Mouse (Mus musculus) midbrain, postnatal 0 days (tissue): ENCODE data around the gene Tlr9. TPM values are rescaled to one million over a fixed set of nuclear protein-coding genes. Genes with fewer than 3 reads are reported as not detected.
A peak's percentile ranks its signal among the peaks of the same experiment; 100 is the strongest.

ENCODE experiments used
- ATAC-seq: fragments of 200-750 bp; cut with Nextera tagmentation; 2 replicates; pipeline ENCODE4 v1.8.0; 2017; ENCODE audit warnings: moderate number of reproducible peaks, mild to moderate bottlenecking, moderate TSS enrichment, moderate library complexity; ENCODE audit not compliant: low FRiP score
- DNase-seq: peaks from one replicate; pipeline ENCODE4 v3.0.0-alpha.2; 2015; ENCODE audit warnings: low spot score
- H3K27ac ChIP-seq: fragments of 300-500 bp; sonication (generic); 2 replicates; pipeline ENCODE4 v1.5.1; 2014; ENCODE audit warnings: low read depth, mild to moderate bottlenecking, low read length, mixed read lengths
- H3K27me3 ChIP-seq: fragments of 300-500 bp; sonication (generic); 2 replicates; pipeline ENCODE4 v1.6.1; 2014; ENCODE audit warnings: low read length, control low read depth, mixed read lengths; ENCODE audit not compliant: insufficient read depth
- H3K36me3 ChIP-seq: fragments of 300-500 bp; sonication (generic); 2 replicates; pipeline ENCODE4 v1.6.1; 2014; ENCODE audit warnings: low read length, control low read depth, mixed read lengths; ENCODE audit not compliant: insufficient read depth
- H3K4me1 ChIP-seq: fragments of 300-500 bp; sonication (generic); 2 replicates; pipeline ENCODE4 v1.6.1; 2014; ENCODE audit warnings: mild to moderate bottlenecking, control low read depth, antibody characterized with exemption, low read length, mixed read lengths; ENCODE audit not compliant: insufficient read depth
- H3K4me2 ChIP-seq: fragments of 300-500 bp; sonication (generic); 2 replicates; pipeline ENCODE4 v1.6.1; 2014; ENCODE audit warnings: low read depth, mild to moderate bottlenecking, low read length, mixed read lengths; ENCODE audit not compliant: poor library complexity, severe bottlenecking
- H3K4me3 ChIP-seq: fragments of 300-500 bp; sonication (generic); 2 replicates; pipeline ENCODE4 v1.5.1; 2014; ENCODE audit warnings: low read depth, mild to moderate bottlenecking, low read length, moderate library complexity
- H3K9ac ChIP-seq: fragments of 300-500 bp; sonication (generic); replicated peaks from 2 replicates; pipeline ENCODE4 v1.6.1; 2014; ENCODE audit warnings: mild to moderate bottlenecking, low read length, moderate library complexity, mixed read lengths; ENCODE audit not compliant: poor library complexity, severe bottlenecking
- H3K9me3 ChIP-seq: fragments of 300-500 bp; sonication (generic); 2 replicates; pipeline ENCODE4 v1.6.1; 2016; ENCODE audit warnings: low read length, control low read depth
- CTCF ChIP-seq: IDR thresholded peaks from 2 replicates; pipeline ENCODE4 v1.5.1; 2016; ENCODE audit warnings: antibody characterized with exemption, mild to moderate bottlenecking
- WGBS: fragments of 180-500 bp; shearing (Covaris S2); extraction: QIAGEN DNeasy Blood & Tissue Kit; methylation state at CpG from one replicate; pipeline ENCODE4 v1.1.7; 2014; 5-methylcytosine and 5-hydroxymethylcytosine counted together
- polyA plus RNA-seq: library from polyadenylated mRNA; unstranded; fragments of >200 nt; fragmentation: Nextera tagmentation; extraction: Ambion mirVana; gene quantifications from 2 replicates; pipeline ENCODE4 v1.2.1, GENCODE M21; 2015
- total RNA-seq: library from RNA; depleted of rRNA; stranded (reverse); fragments of >200 nt; gene quantifications from 2 replicates; pipeline ENCODE4 v1.2.3, GENCODE M21; 2014

Tlr9 gene
- total and polyA plus RNA-seq, 2 experiments from 2014 or later, result 0.16 to 0.49 TPM

DNA sequence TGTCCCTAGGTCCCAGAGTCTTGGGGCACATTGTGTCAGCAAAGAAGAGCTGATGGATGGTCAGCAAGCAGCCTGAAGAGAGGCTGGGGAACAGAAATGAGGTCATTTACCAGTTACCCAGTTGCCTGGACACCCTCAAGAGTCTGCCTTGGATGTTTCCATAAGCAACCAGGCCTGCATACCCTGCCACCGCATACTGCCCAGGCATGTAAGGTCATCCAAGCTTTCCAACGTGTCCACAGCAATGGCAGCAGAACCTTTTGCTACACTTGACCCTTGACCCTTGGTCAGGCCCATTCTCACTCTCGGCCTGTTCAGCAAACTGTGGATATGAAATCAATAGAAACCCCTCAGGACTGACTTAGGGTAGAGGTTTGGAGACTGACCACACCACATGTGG, 39.1 kb downstream of the Tlr9 start:
- Histone ChIP-seq H3K4me1 (no peaks in the 10 kb centered on the region), H3K9ac (no peak overlapping the region), H3K27me3 (no peaks in the 10 kb centered on the region), H3K36me3 (no peaks in the 10 kb centered on the region), H3K27ac (no peak overlapping the region), H3K9me3 (no peaks in the 10 kb centered on the region), H3K4me2 (no peak overlapping the region), H3K4me3 (no peak overlapping the region)
- DNase-seq (no peak), ATAC-seq (no peak)
- 83% methylated on average over 3 of the region's 3 CpGs for WGBS
- no peak for TF ChIP-seq CTCF

GRCm38 (mm10) chr9:106262075-106262474, 39.7 kb downstream of the Tlr9 start:
- no peak for TF ChIP-seq CTCF
- Histone ChIP-seq H3K36me3 (no peaks in the 10 kb centered on the region), H3K27ac (no peak overlapping the region), H3K9ac (no peak overlapping the region), H3K27me3 (no peaks in the 10 kb centered on the region), H3K4me3 (no peak overlapping the region), H3K9me3 (no peaks in the 10 kb centered on the region), H3K4me2 (no peak overlapping the region), H3K4me1 (no peaks in the 10 kb centered on the region)
- WGBS, result 83% methylated on average over 3 of the region's 3 CpGs
- DNase-seq (no peak), ATAC-seq (no peak)

DNA sequence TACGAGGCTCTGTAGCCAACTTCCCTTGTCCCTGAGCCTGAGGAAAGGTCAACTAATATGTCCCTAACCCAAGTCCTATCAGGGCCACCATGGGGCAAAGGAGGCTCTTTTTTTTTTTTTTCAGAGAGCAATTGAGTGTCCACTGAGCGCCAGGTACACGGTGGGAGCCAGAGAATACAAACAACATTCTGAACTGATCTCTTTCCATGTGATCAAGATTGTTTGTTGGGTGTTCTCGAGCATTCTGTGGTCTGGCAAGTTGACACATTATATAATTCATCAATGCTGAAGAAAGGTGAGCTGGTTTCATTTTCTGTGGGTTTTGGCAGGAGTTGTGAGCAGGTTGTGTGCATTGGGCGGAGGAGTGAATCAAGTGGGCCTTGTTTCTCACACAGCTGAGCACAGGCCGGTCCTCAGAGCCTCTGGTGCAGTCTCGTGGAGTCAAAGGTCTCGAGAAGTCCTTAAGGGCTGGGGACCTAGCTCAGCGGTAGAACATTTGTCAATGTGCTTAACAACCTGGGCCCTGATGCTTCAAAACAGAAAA, 41.1 kb downstream of the Tlr9 start:
- no peak overlapping the region for H3K9ac ChIP-seq
- 82% methylated on average over 9 of the region's 9 CpGs for WGBS
- no peak overlapping the region for H3K4me2 ChIP-seq
- no peaks in the 10 kb centered on the region for H3K9me3 ChIP-seq
- H3K4me1 ChIP-seq, result no peaks in the 10 kb centered on the region
- no peaks in the 10 kb centered on the region for H3K27me3 ChIP-seq
- no peak overlapping the region for H3K27ac ChIP-seq
- no peak for DNase-seq
- TF ChIP-seq CTCF, result no peak
- no peak overlapping the region for H3K4me3 ChIP-seq
- H3K36me3 ChIP-seq, result no peaks in the 10 kb centered on the region
- ATAC-seq, result no peak

DNA sequence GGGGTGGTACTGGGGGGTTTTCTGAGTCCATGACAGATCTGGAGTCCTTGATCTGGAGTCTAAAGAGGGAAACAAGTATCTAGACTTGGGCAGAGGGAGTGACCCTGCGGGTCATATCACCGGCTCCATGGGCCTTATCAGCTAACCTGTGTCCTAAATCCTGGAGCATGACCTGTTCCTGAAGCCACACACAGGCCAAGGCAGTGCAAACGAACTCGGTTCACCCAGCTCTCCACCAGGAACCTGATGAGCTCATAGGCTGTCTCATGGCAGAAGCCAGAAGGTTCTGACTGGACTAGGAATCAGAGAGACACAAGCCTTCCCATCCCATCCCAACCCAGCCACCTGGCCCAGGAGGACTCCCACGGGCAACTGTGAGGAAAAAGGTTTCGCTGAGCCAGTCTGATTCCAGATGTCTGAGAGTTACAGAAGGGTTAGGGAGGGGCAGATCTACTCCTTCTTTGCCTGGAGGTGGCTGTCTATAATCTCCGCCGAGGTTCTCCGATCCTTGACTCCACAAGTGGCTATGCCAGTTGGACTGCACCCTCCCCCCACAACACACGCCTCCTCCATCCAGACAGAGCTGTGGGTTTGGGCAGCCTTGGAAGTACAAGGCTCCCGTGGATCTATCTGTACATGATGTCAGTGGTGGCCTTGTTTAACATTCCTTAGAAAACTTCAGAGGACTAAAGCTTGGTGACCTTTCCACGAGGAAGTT, 43.1 kb downstream of the Tlr9 start:
- Histone ChIP-seq H3K27ac (no peak overlapping the region), H3K4me1 (0 out of 2 replicates have a peak, but pooled peaks cover 7% of the 10 kb centered on the region), H3K9me3 (no peaks in the 10 kb centered on the region), H3K27me3 (no peaks in the 10 kb centered on the region), H3K9ac (no peak overlapping the region), H3K4me2 (no peak overlapping the region), H3K36me3 (no peaks in the 10 kb centered on the region), H3K4me3 (no peak overlapping the region)
- no peak for TF ChIP-seq CTCF
- WGBS, result 84% methylated on average over 12 of the region's 12 CpGs
- ATAC-seq, result no peak
- no peak for DNase-seq

DNA sequence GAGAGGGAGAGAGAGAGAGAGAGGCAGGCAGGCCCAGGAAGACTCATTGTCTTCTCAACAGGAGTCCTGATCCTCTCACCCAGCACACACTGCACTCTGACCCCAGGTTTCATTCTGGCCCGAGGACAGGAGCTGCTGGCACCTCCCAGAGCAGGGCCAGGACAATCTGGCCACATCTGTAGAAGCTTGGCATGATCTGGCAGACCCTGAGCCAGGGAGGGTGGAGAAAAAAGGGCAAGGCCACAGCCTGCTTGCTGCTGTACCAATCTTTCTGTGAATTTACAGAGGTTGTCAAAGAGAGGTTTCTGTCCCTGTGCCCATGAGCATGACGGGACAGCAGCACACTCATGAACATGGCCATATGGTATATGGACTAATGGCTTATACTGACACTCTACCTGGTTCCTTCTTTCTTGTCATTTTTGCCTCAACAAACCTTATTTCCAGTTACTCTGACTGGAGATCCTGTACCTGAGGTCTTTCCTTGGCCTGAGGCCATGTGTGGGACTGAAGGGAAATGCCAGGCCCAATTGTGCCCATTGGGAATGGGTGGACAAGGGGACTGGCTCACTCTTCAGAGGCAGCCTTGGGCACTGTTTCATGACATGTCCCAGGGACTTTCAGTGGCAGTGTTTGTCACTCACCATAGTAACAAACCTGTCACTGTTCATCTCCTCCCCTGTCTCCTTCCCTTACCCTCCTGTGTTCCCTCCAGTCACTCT, 44.7 kb downstream of the Tlr9 start:
- H3K36me3 ChIP-seq, result no peaks in the 10 kb centered on the region
- ATAC-seq (no peak), DNase-seq (no peak)
- no peak overlapping the region for H3K4me3 ChIP-seq
- no peaks in the 10 kb centered on the region for H3K9me3 ChIP-seq
- no peak overlapping the region for H3K4me2 ChIP-seq
- no peak overlapping the region for H3K27ac ChIP-seq
- H3K4me1 ChIP-seq, result 0 out of 2 replicates have a peak, but pooled peaks cover 7% of the 10 kb centered on the region
- no peak for TF ChIP-seq CTCF
- 48% methylated on average over 2 of the region's 2 CpGs for WGBS
- no peaks in the 10 kb centered on the region for H3K27me3 ChIP-seq
- no peak overlapping the region for H3K9ac ChIP-seq

DNA sequence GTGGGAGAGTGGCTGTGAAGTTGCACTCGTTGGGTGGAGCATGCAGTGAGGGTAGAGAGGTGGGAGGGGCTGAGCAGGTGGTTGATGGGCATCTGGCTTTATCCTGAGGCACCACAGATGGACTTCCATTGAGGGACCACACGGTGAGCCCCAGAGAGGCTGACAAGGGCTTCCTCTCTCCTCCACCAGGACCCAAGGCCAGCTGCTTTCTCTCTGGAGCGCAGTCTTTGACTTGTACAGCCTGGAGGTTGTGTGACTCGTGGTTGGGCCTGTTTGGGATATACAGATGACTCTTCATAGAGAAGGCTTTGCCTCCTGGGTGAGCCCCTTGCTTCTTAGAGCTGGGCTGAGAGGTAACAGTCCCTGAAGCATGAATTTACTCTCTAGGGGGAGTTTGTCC, 46.0 kb downstream of the Tlr9 start:
- no peak overlapping the region for H3K4me3 ChIP-seq
- H3K9ac ChIP-seq, result no peak overlapping the region
- 0 out of 2 replicates have a peak, but pooled peaks have one; percentile 31 for ATAC-seq
- no peak for DNase-seq
- H3K27ac ChIP-seq, result no peak overlapping the region
- no peak for TF ChIP-seq CTCF
- no peaks in the 10 kb centered on the region for H3K9me3 ChIP-seq
- no peak overlapping the region for H3K4me2 ChIP-seq
- no peaks in the 10 kb centered on the region for H3K27me3 ChIP-seq
- 0 out of 2 replicates have a peak, but pooled peaks cover 7% of the 10 kb centered on the region for H3K4me1 ChIP-seq
- H3K36me3 ChIP-seq, result no peaks in the 10 kb centered on the region
- WGBS, result 48% methylated on average over 4 of the region's 4 CpGs
